Mouse (Mus musculus) spleen, postnatal 36 days (tissue): ENCODE results near the gene Pigv.
"Not testable (repeated sequence)": the region's sequence is repeated elsewhere in the genome, so short reads cannot be mapped to it uniquely, and the experiment has no call there.

Experiments
- DNase-seq, 2 experiments: peaks; one replicate each; pipeline ENCODE4 v3.0.0; 2022; ENCODE audit warnings: low spot score in 2 of 2, mixed read lengths in 1 of 2

Pigv gene

DNA sequence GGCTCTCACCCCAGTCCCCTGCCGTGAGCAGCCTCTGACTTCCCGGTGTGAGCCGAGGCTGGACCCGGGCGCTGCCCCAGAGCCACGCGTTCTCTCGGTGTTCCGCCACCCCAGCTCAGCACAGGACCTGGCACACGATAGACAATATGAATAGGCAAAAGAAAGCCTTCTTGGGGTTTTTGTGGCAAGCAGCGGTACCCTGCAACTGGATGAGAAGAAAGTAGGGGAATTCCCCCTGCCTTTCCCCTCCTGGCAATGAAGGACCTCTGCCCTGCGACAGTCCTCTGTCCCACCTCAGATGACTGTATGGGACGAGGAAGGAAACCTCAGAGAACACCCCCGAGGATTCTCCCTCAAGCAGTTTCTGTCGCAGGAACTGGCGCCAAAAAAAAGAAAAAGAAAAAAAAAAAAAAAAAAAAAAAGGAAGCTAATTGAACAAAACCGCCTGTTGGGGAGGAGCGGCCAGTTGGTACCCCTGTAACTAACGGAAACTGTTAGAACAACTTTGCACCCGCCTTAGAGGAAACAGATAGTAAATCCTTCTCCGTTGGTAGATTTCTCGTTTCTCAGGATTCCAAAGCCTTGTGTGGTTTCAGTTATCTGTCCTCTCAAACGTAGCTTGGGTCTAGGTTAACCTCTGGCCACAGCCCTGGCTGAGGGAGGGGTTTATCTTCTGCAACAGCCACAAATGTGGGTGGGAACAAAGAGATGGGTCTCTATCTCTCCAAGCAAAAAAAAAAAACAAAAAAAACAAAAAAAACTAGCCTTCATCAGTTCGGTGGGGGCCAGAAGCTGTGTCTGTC lies 599 bp upstream of the Pigv start:
- DNase-seq = peak; percentile 70 to 77

DNA sequence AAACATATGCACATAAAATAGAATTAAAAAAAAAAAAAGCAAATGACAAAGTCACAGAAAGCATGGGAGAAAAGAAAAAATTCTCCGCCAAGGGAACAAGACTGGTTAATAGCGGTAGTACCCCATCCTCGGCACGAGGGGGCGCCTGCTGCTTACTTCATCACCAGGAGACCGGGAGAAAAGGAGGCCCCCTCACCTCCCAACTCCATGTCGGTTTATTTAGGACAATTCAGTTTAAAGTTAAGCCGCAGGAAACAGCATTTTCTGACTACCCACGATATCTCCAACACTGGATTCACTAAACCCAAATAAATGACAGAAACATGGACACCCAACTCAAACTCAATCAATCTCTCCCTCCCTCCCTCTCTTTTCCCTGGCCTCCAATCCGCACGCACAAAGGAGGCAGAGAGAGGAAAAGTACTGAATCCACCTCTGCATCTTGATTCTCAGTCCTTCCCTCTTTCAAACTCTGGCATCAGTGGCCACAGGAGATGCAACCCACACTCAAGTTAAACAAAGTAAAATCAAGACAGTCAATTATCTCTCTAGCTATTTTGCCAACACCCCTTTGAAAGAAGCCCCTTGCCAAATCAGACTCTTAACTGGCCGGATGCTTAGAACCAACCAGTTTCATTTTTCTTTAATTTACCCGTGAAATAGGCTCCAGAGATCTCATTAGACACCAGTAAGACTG lies 1.1 kb downstream of the Pigv start:
- DNase-seq = peak; percentile 76 to 86

DNA sequence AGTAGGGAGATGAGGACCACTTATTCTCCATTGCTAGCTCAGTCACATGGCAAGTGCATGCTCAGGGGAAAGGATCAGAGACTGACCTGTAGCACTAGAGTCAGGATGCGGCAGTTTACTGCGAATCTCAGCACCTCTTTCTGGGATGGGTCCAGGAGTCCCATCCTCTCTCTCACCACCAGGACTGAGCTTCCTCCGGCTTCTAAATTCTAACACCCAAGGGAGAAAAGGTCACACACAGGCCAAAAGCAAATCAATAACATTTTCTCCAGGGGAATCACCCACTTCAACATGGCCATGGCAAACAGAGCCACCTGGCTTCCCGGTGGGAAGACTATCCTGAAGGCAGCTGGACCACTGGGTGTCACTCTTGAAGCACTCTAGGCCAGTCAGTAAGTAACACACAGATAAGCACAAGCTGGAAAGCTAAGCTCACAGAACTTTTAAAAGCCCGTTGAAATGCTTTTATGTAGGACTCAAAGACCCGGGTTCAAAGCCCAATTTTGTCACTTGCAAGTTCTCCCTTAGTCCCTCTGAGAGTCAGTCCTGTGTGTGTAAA lies 2.7 kb downstream of the Pigv start:
- DNase-seq = no peak

DNA sequence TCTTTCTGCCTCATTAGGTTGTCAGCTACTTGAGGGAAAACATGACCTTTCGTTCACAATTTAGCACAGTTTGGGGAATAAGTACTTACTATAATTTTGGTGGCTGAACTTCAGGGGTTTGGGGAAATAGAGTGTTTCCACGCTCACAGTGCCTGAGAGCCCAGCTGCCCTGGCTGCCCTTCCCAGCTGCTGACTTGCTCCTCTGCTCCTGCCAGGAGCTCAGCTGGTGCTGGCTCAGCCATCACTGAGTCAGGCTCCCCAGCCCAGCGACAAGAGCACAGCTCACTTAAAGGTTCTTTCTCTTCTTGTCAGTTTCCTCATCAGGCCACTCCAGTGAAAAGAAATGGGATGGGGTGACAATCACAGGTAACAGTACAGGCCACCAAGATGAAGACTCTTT lies 3.9 kb downstream of the Pigv start:
- DNase-seq = no peak

DNA sequence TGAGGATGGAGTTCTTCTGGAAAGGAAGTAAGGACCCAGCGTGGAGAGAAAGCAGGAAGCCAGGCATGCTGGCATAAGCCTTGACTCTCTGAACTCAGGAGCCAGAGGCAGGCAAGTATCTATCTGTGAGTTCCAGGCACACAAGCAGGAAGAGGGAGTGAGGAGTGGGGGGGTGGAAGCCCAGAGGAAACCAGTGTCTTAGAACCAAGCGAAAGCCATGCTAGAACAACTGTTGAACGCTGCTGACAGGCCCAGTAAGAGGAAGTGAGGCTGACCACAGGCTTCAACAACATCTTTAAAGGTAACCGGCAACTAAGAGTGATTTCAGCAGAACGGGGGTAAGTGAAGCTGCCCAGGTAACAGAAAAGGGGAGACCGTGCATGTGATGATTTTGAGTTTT lies 6.2 kb downstream of the Pigv start:
- DNase-seq = peak; percentile 87 to 89

DNA sequence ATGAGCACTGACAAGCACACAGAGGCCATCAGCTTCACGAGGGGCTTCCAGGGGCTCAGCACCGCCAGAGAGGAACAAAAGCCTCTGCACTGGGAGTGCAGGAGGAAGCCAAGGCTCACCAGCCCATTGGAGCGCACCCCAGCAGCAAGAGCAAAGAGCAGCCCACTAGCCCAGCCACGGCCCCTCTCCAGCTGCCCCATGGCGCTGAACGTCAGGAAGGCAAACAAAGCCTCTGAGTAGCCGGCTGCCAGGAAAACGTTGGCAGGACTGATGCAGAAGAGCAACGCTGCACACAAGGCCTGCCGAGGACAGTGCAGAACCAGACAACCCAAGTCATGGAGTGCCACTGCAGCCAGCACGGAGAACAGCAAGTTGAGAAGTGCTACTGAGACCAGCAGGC lies 7.3 kb downstream of the Pigv start:
- no peak for DNase-seq

DNA sequence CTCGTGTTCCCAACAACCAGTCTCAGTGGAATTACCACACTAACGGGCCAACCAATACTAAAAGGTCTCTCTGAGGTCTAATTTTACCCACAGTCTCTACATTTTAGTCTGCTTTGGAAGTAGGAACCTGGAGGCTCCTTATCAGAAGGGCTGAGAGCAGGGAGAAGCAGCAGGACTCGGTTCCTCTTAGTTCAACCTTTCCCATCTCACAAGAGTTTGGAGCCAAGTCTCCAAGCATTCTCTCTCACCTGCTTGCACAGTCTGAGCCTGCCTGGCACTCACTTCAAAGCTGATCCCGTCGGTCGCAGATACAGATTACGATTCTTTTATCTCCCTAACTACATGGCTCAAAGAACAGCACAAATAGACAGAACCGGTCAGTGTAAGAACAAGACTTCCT lies 9.5 kb downstream of the Pigv start:
- no peak for DNase-seq

DNA sequence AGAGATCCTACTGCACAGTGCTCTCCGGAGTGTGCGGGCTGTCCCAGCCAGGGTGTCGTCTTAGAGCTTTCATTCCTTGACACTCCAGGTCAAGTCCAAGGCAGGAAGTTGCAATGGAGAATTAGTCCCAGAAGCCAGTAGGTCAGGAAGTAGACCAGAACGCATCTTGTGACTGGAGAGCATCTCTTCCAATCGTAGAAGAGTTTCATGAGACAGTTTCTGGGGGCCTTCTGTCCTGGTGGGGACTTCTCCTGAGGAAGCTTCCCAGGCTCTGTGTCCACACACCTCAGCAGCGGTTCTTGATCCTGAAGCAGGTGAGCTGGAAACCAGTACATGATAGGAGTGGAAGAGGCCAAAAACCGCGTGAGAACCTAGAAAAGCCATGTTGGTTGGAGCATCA lies 10.0 kb downstream of the Pigv start:
- DNase-seq = no peak

DNA sequence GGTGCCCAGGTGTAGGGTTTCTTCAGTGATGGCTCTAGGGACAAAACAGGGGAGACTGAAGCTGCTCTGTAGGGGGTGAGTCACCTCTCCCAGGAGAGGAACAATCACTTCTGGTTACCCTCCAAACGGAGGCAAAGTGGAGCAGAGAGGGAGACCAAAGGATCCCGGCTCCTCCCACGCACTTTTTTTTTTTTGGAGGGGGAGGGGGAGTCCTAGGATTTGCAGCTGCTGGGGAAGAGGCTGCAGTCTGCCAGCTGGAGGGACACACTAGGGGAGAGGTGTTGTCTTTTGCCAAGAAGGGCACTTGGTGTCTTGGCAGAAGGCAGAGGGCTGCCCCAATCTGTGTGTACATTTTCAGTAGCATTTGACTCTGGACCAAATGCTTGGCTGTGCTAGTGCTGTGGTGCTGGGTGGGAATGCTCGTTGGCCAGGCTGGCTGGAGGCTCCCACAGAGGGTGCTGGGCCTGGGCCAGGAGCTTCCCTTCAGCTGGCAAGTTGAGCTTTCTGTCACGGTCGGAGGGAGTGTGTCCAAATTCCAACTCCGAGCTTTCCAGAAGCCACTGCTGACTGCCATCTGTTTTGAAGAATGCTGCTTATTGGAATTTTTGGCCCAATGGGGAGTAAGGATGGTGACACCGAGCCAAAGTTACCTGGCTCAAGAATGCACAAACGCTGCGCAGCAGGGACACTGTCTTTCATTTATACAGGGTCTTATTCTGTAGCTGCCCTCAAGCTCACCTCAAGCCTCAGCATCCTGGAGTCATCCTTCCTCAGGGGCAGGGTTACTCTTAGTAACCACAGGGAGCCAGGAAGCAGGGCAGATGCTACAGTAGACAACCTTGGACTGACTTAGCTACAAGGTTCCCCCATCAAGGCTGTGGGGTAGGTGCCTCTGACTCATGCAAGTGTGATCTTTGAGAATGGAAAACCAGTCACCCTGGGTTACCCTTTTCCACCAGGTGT lies 12.0 kb downstream of the Pigv start:
- peak in 1 of 2 experiments; percentile 50 for DNase-seq

DNA sequence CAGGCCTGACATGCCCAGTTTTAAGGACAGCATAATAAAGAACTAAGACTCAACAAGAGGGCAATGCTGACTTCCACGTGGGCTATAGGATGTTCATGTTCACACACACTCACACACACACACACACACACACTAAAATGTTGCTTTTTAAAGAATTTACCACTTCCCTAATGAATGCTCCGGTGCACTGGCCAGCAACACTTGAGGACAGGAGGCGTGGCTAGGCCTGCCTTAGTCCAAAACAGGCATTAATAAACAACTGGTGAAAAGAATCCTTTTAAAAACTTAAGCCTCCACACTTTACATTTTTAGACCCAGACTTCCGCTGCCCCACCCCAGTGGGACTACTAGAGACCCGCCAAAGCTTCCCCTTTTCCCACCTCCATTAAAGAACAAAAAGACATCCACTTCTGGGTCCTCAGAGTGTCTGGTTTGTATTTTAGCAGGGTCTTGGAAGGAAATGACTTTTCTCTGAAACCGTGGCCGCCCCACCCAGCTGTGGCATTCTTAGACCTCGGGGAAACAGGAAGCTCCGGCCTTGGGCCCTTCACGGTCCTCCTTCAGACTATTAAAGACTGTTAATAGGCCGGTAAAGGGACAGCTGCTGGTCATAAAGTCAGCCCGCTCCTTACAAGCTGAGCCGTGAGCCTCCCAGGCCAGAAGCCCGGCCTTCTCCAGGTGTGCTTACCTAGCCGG lies 12.8 kb downstream of the Pigv start:
- DNase-seq = peak; percentile 84 to 90

DNA sequence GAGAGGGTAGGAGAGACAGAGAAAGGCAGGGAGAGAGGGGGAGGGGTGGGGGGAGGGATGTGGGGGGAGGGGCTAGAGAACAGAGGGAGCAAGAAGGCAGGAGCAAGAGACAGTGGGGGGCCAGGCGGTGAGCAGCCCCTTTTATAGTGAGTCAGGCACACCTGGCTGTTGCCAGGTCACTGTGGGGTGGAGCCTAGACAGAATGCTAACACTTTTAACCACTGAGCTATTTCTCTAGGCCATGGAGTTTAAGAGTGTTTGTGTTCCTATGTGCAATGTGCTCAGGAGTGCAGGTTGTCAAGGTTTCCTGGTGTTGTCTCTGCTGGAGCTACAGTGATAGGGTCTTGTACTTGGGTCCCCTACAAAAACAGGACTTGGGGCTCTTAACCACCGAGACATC lies 13.7 kb downstream of the Pigv start:
- no peak for DNase-seq

DNA sequence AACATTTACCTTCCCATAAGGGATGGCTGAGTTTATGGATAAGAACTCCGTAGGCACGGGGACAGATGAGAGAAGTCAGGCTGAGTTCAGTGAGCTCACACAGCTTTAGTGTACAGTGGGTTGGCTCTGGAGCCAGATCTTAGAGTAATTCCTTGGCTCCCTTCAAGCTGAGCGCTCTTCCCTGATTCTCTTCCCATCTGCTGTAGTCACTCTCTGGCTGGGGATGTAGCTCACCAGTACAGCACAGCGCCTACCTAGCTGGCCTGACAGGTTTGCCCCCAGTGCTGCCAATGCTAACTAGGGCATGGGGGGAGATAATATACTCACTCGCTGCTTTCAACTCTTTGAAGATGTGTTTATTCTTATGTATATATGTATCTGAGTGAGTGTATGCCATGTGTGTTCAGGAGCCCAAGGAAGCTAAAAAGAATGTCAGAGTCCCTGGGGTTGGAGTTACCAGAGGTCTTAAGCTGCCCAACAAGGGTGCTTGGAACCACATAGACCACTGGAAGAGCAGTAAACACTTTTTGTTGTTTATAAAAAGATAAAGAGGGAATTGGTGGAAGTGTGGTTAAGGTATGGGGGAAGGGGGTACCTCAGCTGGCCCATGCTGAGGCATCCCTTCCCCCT lies 14.5 kb downstream of the Pigv start:
- DNase-seq = no peak

DNA sequence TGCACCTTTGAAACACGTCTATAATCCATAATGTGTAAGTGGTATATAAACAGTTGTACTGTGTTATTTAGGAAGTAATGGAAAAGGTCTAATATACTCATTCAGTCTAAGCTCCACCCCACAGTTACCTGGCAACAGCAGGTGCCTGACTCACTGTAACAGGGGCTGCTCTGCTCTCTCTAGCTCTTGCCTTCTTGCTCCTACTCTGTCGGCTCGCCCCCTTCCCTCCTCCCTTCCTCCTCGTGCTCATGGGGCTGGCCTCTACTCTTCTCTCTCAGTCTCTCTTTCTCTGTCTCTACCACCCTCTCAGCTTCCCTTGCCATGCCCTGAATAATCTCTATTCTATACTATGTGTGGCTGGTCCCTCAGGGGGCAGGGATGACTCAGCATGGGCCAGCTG lies 15.4 kb downstream of the Pigv start:
- DNase-seq = no peak

DNA sequence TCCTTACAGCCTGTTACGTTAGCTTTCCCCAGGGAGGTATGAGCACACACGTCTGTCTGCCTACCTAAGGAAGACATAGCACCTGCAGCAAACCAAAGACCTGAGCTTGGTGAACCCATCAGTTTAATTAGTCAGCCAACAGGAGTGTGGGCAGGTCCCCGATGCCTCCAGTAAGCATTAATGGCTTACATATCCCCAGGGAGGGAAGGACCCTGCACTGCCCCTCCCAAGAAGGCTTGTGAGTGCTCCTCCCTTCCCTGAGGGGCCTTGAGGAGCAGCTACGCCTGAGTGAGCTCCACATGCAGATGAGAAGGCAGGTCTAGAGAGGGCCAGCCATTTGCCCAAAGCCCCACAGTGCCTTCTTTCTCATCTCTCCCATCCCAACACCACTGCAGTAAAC lies 16.2 kb downstream of the Pigv start:
- no peak for DNase-seq

DNA sequence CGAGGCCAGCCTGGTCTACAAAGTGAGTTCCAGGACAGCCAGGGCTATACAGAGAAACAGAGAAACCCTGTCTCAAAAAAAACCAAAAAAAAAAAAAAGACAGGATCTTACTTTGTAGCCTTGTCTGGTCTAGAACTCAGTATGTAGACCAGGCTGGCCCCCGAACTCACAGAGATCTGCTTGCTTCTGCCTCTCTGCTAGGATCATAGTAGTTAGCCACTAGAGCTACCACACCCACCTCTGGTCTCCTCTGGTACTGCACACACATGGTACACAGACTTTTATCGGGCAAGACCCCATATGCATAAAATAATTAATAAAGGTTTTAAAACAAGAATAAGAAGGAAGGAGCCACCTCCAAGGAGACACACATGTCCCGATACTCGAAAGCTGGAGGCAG lies 18.4 kb downstream of the Pigv start:
- not testable (repeated sequence) for DNase-seq

DNA sequence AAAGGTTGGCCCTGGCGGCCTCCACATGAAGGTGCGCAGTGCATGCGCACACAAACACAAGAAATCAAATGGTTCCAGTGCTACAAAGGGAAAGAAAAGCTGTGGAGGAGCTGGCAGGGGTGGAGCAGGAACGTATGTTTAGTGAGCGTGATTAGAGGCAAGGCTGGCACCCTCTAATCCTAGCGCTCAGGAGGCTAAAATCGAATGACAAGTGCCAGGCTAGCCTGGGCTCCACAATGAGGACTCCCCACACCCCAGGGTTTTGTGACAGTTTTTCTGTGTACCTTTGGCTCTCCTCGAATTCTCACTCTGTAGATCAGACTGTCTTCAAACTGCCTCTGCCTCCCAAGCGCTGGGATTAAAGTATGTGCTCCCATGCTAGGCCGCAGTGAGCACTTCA lies 19.7 kb downstream of the Pigv start:
- DNase-seq = no peak

DNA sequence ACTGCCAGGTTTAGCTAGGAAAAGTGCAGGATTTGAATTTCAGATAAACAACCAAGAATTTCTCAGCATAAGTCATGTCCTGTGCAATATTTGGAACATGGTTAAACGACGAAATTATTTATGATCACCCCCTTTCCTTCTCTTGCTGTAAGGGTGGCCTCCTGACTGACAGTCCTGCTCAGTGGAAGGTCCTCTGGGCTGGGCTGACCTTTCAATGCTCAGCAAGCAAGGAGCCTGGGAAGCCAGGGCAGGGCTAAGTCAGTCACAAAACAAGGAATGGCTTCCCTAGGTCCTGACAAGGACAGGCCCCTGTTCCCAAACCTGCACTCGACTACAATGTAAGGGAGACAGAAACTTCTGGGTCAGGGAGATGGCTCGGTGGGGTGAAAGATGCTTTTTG lies 20.5 kb downstream of the Pigv start:
- DNase-seq = no peak

DNA sequence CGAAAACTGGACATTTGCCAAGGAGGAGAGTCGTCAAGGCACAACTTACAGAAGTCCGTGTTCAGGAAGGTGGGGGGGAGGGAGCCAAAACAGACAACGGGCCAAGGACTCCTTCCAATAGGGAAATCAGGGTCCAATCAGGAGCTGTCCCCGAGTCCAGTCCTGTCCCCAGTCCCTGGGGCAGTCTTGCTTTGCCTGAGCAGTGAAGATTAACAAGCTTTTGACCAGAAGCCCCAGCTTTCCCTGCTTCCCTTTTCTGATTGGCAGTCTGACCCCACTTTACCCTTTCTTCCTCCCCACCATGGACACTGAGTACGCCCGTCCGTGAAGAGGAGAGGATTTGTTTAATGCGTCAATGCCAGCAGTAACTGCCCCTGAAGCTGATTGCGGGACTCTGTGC lies 21.0 kb downstream of the Pigv start:
- DNase-seq = no peak

DNA sequence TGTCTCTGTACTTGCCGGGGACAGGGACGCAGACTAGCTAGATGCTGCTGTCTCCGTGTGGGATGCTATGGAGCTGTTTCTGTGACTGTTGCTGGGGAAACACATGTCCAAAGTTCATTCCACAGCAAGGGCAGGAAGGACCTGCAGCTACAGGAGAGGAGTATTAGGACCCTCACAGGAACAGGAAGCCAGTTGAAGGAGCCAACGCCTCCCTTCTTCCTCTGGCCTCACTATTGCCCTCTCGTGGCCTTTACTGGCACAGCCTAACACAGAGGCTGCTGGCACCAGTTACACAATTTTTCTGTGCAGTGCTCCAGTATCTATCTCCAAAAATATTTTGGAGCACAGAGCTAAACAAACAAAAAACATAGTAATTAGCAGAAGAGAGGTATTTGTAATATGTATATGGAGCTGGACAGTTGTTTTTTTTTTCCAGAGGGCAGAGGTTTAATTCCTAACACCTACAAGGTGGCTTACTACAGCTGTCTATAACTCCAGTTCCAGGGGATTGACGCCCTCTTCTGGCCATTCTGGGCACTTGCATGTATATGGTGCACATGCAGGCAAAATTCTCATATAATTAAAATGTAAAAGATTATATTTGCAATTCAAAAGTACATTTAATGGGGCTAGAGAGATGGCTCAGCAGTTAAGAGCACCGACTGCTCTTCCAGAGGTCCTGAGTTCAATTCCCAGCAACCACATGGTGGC lies 22.3 kb downstream of the Pigv start, which contains the start of gene Zdhhc18:
TSS of gene Zdhhc18 (minus strand) at position 166 of the 711 bp plus-strand sequence.
- peak; percentile 80 to 85 for DNase-seq

DNA sequence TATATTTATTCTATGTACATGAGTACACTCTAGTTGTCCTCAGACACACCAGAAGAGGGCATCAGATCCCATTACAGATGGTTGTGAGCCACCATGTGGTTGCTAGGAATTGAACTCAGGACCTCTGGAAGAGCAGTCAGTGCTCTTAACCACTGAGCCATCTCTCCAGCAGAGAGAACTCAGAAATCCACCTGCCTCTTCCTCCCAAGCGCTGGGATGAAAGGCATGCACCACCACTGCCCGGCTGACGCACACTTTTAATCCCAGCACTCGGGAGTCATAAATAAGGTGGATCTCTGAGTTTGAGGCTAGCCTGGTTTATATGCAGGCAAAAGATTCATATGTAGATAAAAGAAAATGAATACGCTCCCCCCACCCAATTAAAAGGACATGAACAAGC lies 23.0 kb downstream of the Pigv start:
- not testable (repeated sequence) for DNase-seq
